Mouse (Mus musculus) urinary bladder, postnatal 25 days (tissue): ENCODE results near the gene Sept11.

Experiments
- DNase-seq: peaks from one replicate; pipeline ENCODE4 v3.0.0; 2022; ENCODE audit warnings: low spot score

Sept11 gene

DNA sequence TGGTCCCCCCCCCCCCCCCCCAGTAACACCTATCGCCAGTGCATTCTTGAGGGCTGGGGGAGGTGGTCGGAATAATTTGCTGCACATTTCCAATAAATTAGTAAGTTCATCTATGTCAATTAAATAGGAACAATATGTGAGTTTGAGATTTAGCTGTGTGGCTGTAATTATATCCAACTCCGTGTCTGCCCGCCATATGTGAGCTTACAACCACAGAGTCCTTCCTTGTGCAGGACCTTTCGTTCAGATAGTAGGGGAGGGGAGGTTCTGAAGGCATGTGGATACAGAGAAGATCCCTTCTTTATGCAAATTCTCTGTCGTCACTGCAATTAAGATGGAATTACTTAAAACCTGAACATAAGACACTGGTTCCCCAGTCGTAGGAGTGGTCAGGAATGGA lies 2.1 kb downstream of the Sept11 start:
- DNase-seq: no peak

DNA sequence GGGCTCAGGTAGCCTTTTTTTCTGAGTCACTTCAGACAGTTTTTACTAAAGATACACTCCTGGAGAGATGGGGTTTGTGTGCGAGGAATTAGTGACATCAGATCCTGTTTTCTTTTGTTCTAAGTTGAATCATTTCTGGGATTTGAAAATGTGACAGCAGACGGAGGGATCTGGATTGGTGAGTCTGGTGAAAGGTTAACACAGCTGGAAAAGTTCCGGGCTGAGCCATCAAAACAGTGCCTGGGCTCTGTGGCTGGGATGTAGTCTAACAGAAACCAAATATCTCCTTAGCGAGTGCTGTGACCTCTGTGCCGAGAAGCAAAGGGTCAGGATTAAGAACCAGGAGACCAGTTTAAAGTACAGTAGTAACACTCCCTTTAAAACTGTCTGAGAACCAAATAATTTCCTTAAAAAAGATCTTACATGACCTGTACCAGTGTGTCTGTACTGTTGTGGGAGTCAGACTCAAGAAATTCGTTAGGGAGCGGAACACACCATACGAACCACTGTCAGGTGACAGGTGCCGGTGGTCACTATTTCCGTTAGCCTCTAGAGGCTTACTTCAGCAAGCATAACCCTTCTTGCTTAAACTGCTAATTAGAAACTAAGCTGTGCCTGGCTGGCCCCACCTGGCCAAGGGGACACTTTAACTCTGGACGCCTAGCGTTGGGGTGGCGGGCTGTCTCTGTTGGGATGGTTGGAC lies 4.1 kb downstream of the Sept11 start:
- DNase-seq: no peak

DNA sequence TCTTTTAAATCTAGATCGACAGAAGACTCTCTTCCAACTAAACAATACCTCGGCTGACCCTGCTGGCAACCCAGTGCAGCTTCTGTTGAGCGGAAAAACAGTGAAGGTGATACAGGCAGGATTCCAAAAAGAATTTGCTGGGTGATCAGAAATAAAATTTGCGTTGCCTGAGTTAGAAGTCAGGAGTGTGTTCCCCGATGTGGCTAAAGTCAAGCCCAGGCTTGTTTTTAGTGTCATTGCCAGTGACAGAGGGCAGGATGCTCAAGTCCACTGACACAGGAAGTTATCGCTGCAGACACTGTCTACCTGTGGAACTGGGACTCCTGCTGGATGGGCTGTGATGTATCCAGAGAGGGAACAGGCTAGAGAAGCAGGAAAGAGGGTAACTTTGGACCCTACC lies 5.0 kb downstream of the Sept11 start:
- DNase-seq: no peak

DNA sequence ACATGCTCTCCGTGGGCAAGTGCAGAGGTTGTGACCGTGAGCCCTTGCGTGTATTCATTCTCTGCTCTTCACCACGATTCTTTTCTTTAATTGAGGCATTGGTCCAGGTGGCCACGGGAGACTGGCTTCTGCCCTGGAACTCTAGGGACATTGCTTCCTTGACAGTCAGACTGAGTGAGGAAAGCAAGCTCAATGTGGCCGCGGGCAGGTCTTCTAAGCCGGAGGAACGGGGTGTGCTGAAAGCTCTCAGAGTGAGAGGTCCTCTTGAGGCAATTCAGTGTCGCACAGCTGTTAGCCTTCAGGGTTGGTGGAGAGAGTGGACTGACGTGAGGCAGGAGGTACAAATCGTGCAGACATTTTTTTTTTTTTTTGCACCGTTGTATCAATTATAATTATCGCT lies 5.6 kb downstream of the Sept11 start:
- no peak for DNase-seq

DNA sequence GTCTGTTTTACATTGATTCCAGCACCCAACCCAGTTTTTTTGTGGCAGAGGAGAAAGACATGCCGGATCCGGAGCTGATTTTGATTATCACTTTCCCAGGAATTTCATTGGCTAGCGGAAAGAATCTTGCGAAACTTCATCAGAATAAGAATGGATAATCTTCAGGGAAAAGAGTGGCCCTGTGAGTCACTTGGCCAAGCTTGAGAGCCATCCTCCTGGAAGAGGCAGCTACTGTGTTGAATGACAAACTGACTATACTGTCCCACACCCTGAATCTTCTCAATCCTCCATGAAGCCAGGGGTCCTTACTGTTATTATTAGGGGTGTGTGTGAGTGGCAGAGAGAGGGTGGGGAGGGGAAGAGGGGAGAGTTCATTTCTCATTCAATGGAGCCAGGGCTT lies 7.7 kb downstream of the Sept11 start:
- DNase-seq: no peak

DNA sequence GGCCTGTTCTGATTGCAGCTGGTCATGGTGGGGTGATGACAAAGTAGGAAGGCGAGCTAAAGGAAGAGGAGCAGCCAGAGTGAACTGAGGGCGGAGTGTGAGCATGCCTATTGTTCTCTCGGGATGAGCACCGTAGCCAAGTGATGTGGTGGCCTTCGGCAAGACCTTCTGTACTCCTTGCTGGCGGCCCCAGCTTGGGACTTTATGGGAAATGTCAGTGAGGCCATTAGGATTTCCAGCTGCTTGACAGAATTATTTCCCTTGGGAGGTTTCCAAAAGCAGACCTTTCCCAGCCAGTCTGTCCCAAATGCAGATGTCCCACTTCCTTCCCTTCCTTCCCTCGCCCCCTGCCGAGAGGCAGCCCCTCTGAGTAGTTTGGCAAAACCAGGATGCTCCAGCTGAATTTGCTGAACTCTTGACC lies 8.1 kb downstream of the Sept11 start:
- no peak for DNase-seq

DNA sequence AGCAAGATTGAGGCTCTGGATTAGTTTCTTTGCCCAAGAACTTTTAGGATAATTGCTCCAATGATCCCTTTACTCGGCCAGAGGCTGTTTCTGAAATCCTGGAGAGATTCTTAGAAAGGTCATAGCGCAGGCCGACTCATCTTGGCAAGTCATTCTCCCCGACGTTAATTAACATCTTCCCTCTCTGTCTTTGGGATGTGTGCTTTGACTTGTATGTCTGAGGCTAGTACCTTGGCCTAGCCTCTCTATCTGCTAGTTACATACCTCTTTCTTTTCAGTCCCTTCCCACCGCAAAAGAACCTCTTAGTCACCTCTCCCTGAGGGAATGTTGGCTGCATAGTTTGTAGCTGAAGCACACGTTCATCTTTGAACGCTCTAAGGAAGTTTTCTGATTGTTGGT lies 10.4 kb downstream of the Sept11 start:
- no peak for DNase-seq

DNA sequence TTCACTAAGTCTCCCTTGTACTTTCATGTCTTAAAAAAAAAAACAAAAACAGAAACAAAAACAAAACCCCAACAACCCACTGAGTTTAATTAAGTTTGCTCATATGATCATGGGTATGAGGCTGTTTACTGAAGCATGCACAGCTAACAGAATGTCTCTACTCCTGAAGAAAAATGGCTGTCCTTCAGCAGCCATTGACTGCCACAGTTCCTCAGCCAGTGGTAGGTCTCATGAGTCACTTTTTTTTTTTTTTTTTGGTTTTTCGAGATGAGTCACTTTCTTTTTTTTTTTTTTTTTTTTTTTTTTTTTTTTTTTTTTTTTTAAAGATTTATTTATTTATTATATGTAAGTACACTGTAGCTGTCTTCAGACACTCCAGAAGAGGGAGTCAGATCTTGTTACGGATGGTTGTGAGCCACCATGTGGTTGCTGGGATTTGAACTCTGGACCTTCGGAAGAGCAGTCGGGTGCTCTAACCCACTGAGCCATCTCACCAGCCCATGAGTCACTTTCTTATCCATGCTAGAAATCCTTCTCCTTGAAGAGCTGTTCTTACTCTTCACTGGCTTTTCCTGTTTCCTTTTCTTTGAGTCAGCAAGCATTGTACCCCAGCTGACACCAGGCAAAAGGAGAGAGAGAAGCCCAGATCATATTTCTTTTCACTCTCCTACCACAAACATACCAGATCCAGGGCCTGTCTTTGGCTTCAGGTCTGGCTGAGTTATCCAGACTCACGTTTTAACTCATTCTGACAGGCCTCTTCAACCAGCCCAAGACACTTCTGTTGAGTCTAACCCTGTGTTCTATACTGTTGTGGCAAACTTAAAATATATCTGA lies 12.0 kb downstream of the Sept11 start:
- DNase-seq: no peak

DNA sequence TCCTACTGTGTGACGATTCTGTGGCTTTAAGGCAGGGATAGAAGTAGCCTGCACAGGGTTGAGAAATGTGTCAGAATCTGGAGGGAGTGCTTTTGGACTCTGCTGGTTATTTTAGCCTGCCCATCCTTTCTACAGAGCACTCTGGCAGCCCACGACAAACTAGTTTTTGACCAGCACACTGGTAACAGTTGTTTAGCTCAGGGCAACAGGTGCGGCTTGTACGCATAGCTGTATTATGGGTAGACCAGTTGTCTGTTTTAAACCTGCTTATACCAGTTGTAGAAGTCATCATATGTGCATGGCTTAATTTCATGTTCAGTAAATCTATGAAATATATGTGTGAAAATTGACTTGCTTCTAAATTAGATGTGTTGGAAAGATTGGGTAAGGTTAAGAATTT lies 12.8 kb downstream of the Sept11 start:
- no peak for DNase-seq

DNA sequence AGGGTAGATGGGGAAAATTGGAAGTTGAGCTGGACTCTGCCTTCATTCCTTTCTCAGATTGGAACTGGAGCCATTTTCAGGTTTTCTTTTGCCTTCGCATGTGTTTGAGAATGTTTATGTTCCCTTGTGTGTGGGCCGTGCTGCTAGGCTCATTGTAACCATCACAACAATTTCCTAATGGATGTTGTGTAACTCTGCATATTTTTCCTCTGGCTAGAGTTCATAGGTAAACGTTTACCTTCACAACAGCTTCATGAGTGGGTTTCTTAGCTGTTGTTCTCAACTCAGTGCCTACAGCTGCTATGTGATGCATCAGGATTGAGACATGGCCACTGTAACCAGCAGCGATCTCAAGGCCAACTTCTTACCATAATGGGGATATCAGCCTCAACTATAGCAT lies 15.5 kb downstream of the Sept11 start:
- DNase-seq: no peak

DNA sequence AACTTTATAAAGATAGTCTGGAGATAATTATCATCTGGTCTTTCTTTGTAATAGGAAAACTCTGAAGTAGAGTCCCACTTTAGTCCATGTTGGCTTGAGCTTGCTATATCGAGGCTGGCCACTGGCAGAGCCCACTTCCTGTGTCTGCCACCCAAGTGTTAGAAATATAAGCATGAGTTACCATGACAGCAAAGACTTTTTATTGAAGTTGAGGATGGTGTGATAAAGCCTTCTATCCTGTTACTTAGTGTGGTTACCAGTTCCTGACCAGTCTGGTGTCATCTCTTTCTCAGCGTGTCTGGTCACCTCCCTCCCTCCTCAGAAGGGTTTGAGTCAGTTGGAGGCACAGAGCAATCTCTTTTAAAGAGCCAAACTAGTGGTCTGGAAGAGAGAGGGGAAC lies 16.3 kb downstream of the Sept11 start:
- DNase-seq: no peak

DNA sequence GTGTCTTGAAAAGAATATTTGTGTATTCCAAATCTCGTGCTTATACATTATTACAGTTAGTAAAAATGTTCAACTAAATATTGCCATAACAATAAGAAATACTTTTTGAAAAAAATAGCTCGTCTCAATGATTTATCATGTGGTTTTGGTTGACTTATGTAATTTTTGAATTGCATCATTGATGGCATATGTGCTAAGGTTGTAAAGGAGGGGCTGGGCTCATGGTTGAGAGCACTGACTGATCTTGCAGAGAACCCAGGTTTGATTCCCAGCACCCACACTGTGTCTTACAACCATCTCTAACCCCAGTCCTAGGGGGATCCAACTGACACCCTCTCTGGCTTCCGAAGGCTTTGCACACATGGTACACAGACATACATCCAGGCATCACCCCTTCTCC lies 19.1 kb downstream of the Sept11 start:
- no peak for DNase-seq

DNA sequence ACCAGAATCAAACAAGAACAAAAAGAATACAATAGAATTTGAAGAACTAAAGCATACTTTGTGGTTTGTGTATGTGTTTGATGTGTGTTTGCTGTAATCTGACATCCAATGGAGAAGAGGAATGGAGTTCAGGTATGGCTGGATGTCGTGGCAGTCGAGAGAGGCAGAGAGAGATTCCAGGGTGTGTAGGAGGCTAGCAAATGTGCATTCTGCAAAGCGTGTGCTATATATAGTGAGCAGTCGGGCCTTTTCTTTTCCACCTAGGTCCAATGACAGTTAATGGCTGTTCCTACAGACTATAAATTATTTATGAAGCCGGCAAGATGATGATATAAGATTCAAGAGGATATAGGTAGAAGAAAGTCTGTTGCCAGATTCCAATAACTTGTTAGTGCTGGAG lies 20.3 kb downstream of the Sept11 start:
- DNase-seq: no peak

DNA sequence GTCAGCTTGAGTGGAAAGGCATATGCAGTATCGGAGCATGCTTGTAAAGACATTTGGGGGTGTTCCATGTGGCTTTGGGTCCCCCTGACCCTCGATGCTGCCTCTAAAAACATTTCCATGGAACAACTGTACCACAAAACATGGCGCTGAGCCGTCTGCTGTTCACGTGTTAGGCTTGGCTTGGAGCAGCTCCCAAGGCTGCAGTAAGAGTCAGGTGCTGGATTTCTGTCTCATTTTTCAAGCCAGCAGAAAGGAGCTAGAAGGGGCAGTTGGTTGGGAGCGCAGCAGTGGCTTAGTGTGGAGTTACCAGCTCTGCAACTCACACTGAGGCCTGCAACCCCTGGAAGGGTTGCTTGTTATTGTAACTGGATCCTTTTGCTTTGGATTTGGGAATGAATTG lies 21.3 kb downstream of the Sept11 start:
- DNase-seq: no peak

DNA sequence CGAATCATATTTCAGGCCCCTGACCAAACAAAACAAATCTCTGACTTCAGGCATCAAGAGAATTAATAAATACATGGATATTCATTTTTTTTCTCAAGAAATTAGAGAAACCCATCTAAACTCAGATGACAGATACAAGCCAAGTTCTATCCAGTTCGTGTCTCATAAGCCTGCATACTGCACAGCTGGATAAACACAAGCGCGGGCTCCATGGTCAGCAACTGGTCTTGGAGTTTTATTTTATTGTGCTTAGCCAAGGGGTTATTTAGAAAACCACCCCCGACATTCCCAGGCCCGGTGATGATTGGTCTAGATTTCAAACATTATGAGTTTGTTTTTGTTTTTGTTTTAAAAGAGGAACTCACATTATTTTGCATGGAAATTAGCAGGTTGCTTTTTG lies 21.8 kb downstream of the Sept11 start:
- no peak for DNase-seq

DNA sequence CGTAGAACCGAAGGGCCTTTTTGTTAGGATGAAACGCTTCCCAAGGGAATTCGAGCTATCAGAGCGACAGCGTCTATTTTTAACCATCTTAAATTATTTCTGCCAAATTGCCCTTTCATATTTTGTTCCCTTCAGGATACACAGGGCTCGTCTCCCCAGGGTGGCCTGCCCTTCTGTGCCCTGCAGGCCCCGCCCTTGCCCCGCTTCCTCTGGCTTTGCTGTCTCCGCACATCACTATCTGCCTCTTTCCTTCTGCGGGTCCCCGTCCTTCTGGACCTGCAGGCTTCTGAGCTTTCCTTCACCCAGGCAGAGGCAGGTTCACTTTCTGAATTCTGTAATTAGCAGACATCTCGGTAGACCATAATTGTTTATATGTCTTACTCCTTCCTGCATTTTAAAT lies 22.6 kb downstream of the Sept11 start:
- no peak for DNase-seq

DNA sequence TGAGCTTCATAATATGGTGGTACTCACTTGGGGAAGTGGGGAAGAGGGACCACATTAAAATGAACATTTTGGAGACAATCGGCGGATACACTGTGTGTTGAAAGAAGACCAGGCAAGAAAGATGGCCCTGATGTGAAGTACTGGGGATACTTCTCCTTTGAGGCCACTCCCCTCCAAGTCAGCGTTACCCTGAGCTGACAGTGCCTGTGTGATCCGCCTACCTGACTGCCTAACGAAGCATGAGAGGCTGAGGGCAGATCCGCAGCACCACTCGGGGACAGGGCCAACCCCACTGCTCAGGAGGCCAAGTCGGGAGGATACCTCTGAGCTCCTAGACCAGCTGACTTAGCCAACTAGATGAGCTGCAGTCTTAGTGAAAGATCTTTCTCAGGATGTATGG lies 24.4 kb downstream of the Sept11 start:
- DNase-seq: no peak

DNA sequence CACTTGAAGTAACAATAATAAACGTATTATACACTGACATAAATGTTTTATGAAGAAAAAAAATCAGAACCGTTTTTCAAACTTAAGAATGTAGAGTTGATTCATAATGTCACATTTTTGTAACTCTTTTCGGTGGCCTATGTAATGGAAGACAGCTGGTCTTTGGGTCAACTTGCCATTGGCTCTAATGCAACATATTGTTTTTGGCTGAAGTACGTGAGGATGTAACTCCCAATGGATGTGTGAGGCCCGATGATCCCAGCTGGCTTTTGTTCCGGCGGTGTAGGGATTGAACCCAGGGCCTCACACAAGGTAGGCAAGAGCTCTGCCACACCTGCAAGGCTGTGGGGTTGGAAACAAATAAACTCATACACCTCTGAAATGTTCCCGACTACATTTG lies 28.4 kb downstream of the Sept11 start:
- DNase-seq: no peak

DNA sequence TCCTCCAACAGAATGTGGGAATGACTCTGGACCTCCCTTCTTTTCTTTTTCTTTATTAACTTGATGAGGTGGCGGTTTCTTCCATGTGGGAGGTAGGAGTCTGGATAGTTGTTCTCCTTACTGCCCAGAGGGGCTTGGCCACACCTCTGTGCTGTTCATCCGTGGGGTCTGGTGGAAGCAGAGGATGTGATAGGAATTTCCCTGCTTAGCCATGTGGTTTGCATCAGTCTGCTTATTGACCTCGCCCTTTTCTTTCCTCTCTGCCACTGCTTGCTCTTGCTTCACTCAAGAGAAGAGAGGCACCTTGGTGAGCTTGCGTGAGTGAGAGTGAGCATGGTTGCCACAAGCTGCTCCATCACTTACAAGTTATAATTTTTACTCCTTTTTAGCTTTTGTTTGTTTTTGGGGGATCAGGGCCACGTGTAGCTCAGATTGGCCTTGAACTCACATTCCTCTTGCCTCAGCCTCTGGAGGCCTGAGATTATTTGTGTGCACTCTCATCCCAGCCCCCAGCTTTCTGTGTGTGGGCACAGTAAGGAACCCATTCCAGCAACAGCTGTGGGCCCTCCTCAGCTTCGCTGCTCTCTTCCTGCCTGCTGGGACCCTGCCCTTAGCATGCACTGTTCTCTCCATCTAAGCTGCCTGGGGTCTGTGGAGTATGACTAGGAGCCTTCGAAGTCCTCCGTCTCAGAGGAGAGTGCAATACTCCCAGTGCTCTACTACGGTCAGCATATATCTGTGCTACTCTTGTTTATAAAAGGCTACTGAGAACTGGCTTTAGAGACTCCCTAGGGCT lies 31.0 kb downstream of the Sept11 start:
- no peak for DNase-seq

DNA sequence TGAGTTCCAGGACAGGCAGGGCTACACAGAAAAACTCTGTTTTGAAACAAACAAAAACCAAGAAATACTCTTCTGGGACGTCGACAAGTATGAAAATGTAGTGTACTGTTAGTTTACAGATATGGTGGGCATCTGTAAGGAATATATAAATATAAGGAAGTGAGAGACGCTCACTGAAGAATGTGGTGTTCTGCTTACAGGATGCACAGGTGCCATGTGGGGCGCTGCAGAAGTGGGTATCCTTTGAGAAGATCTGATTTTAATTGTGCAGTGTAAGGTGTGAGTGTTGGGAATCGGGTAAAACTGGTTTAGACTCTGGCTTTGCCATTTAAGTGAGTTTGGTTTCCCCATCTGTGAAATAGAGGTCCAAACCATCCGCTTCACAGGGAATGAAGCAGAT lies 32.1 kb downstream of the Sept11 start:
- no peak for DNase-seq

DNA sequence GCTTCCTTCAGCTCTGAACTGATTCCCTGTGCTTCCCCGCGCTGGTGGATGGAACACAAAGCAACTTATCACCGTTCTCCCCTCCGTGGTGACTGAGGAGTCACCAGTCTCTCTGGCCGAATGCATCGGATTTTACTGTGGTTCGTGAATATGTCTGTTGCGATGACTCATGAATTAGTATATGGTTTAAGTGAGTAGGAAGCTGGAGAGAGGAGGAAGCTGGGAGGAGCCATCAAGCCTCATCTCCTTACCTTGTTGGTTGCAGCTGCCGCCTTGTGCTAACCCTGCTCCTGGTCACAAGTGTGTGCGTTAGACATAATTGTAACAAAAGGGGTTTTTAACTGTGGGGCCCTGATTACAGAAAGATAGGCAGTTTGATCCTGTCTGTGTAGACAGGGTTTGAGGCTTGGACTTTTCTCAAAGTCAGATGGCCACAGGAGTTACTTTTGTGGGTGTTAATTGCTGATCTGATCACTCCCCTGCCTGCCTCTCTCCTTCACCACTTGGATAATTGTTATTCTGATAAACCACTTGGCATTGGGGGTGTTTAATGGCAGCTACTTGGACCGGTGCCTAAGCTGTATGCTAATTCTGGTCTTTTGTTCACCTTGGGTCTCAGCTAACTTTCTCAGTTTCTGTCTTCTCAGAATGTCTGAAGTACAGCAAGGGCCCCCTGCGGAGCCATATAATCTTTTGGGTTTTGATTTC lies 33.1 kb downstream of the Sept11 start:
- DNase-seq: no peak

DNA sequence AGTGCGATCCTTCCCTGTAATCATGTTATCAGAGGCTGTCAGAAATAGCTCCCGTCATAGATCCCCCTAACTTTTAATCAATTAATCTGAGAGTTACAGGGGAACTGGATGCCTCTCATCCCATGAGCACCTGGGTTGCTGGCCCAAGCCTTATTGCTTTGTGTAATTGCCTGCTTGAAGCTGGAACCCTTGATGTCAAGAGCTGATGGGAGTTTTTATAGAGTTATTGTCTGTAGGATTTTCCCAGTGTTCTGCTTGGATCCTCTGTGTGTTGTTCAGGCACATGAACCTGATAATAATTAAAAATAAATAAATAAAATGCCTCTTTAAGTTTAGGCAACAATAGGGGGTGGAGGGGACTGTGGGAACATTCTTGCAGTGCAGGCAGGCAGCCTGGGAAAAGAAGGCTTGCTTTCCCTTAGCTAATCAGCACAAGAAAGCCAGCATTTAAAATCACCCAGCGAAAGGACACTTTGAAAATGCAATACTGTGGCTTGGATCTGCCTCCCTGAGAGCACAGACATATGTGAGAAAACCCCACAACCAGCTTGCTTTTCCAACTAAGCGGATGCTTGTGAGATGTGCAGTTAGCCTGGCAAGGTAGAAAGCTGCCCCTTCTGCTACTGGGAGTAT lies 33.8 kb downstream of the Sept11 start:
- no peak for DNase-seq
